Mouse (Mus musculus): Measurements from ENCODE around the gene Cela3a. TPM values are rescaled to one million over a fixed set of nuclear protein-coding genes. Genes with fewer than 3 reads are reported as not detected.
"Not testable (repeated sequence)": the region's sequence is repeated elsewhere in the genome, so short reads cannot be mapped to it uniquely, and the experiment has no call there.

Gene Cela3a
- total and polyA plus RNA-seq, 2 experiments from 2014 or later = not detected

DNA sequence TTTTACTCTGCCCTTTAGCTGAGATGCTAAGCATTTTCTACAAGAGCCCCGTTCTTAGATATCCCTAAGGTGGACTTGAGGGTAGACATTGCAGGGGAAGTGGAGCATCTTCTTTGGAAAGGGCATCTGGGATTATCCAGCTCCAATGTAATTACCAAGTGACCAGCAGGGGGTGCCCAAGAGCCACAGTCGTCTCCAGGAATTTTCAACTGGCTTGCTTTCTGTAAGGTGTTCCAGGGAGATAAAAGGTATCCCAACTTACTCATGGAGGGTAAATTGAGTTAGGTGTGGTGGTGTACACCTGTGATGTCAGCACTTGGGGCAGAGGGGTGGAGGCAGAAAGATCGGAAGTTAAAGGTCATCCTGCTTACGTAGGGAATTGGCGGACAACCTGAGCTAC, 34.0 kb upstream of the Cela3a start:
- H3K4me2 ChIP-seq (ENCODE audit: low read depth, low read length) = peak overlapping the region; percentile 27; the same call in 1 of the 2 replicates

DNA sequence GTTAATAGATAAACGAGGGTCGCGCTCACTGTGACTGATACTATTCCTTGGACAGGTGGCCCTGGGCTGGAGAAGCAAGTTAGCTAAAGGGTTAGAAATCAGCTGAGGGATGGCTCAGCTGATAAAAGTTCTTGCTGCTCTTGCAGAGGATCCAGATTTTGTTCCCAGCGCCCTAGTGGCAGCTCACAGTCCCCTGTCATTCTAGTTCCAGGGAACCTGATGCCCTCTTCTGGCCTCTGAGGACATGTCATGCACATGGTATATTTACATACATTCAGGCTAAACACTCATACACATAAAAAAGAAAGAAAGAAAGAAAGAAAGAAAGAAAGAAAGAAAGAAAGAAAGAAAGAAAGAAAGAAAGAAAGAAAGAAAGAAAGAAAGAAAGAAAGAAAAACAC, 31.7 kb upstream of the Cela3a start:
- no peaks in the 10 kb centered on the region for H3K4me1 ChIP-seq (ENCODE audit: insufficient read depth, low read length)
- DNase-seq (ENCODE audit: low spot score) (no peak), ATAC-seq (no peak)
- no peak overlapping the region for H3K4me3 ChIP-seq (ENCODE audit: low read length)
- no peak overlapping the region for H3K9ac ChIP-seq (replicated peaks; ENCODE audit: low read length)
- no peak for TF ChIP-seq CTCF (IDR thresholded peaks at IDR 0.05; ENCODE audit: low read depth)
- no peaks in the 10 kb centered on the region for H3K9me3 ChIP-seq (ENCODE audit: low read length)
- H3K4me2 ChIP-seq (ENCODE audit: low read depth, low read length) = no peak overlapping the region
- 84% methylated on average over 4 of the region's 4 CpGs for WGBS
- H3K36me3 ChIP-seq (ENCODE audit: insufficient read depth, low read length) = no peaks in the 10 kb centered on the region
- no peak overlapping the region for H3K27ac ChIP-seq
- no peaks in the 10 kb centered on the region for H3K27me3 ChIP-seq (ENCODE audit: insufficient read depth, low read length)

More for the DNA sequence above, 34.0 kb upstream of the Cela3a start:
- H3K9ac ChIP-seq (replicated peaks; ENCODE audit: low read length) = no peak overlapping the region
- H3K4me3 ChIP-seq (ENCODE audit: low read length) = no peak overlapping the region
- no peaks in the 10 kb centered on the region for H3K4me1 ChIP-seq (ENCODE audit: insufficient read depth, low read length)
- 31% methylated on average over 5 of the region's 5 CpGs for WGBS
- no peak overlapping the region for H3K27ac ChIP-seq
- ATAC-seq = no peak
- no peaks in the 10 kb centered on the region for H3K36me3 ChIP-seq (ENCODE audit: insufficient read depth, low read length)
- TF ChIP-seq CTCF (IDR thresholded peaks at IDR 0.05; ENCODE audit: low read depth) = peak; percentile 95
- H3K9me3 ChIP-seq (ENCODE audit: low read length) = no peaks in the 10 kb centered on the region
- DNase-seq (ENCODE audit: low spot score) = peak; percentile 79
- H3K27me3 ChIP-seq (ENCODE audit: insufficient read depth, low read length) = no peaks in the 10 kb centered on the region

DNA sequence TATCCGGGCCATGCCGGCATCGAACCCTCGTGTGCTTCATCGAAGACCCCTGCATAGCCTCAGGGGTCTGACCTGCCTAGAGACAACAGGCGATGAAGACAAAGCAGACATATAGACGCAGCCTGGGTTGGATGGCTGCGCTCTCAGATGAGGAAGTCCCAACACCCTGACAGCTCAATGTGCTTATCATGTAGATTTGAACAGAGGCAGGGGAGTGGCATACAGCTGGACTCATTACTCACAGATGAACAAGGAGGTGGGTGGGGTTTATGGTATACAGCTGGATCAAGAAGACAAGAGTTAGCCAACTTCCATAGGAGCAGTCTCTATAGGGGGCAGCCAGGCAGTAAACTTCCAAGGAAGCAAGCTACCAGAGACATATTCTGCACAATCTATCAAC, 29.3 kb upstream of the Cela3a start:
- H3K4me1 ChIP-seq (ENCODE audit: insufficient read depth, low read length) = no peaks in the 10 kb centered on the region
- DNase-seq (ENCODE audit: low spot score) (no peak), ATAC-seq (no peak)
- no peaks in the 10 kb centered on the region for H3K9me3 ChIP-seq (ENCODE audit: low read length)
- no peak overlapping the region for H3K9ac ChIP-seq (replicated peaks; ENCODE audit: low read length)
- no peak overlapping the region for H3K4me2 ChIP-seq (ENCODE audit: low read depth, low read length)
- no peaks in the 10 kb centered on the region for H3K27me3 ChIP-seq (ENCODE audit: insufficient read depth, low read length)
- no peak overlapping the region for H3K4me3 ChIP-seq (ENCODE audit: low read length)
- no peak overlapping the region for H3K27ac ChIP-seq
- H3K36me3 ChIP-seq (ENCODE audit: insufficient read depth, low read length) = no peaks in the 10 kb centered on the region
- 90% methylated on average over 8 of the region's 8 CpGs for WGBS
- TF ChIP-seq CTCF (IDR thresholded peaks at IDR 0.05; ENCODE audit: low read depth) = no peak

DNA sequence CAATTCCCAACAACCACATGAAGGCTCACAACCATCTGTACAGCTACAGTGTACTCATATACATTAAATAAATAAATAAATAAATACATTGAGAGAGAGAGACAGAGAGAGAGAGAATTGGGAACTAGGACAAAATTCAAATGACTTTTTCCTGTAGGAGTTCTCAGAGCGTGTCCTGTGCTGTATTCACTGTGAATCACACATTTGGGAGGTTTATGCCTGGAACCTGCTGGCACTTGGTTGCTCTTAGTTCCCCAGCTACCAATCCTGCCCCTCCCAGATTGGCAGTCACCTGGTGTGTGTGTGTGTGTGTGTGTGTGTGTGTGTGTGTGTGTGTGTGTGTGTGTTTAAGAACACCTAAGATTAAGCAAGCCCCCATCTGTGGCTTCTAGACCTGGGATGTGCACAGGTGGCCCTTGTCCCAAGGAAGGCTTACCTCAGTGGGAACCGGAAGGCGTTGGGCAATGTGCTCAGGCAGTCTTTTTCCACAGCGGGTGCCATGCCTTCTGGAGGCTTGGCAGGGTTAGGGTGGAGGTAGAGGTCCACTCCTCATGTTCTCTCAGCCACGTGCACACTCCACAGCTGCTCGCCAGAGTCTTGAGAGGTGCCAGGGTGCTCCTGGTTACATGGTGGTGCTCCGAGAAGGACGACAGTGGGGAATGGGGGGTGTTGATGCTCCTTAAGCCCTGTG, 27.5 kb upstream of the Cela3a start:
- H3K36me3 ChIP-seq (ENCODE audit: insufficient read depth, low read length) = no peaks in the 10 kb centered on the region
- no peak overlapping the region for H3K27ac ChIP-seq
- TF ChIP-seq CTCF (IDR thresholded peaks at IDR 0.05; ENCODE audit: low read depth) = no peak
- no peaks in the 10 kb centered on the region for H3K9me3 ChIP-seq (ENCODE audit: low read length)
- H3K9ac ChIP-seq (replicated peaks; ENCODE audit: low read length) = no peak overlapping the region
- no peak for DNase-seq (ENCODE audit: low spot score)
- H3K4me3 ChIP-seq (ENCODE audit: low read length) = no peak overlapping the region
- ATAC-seq = no peak
- H3K4me1 ChIP-seq (ENCODE audit: insufficient read depth, low read length) = no peaks in the 10 kb centered on the region
- H3K4me2 ChIP-seq (ENCODE audit: low read depth, low read length) = no peak overlapping the region
- 86% methylated on average over 8 of the region's 8 CpGs for WGBS
- no peaks in the 10 kb centered on the region for H3K27me3 ChIP-seq (ENCODE audit: insufficient read depth, low read length)

DNA sequence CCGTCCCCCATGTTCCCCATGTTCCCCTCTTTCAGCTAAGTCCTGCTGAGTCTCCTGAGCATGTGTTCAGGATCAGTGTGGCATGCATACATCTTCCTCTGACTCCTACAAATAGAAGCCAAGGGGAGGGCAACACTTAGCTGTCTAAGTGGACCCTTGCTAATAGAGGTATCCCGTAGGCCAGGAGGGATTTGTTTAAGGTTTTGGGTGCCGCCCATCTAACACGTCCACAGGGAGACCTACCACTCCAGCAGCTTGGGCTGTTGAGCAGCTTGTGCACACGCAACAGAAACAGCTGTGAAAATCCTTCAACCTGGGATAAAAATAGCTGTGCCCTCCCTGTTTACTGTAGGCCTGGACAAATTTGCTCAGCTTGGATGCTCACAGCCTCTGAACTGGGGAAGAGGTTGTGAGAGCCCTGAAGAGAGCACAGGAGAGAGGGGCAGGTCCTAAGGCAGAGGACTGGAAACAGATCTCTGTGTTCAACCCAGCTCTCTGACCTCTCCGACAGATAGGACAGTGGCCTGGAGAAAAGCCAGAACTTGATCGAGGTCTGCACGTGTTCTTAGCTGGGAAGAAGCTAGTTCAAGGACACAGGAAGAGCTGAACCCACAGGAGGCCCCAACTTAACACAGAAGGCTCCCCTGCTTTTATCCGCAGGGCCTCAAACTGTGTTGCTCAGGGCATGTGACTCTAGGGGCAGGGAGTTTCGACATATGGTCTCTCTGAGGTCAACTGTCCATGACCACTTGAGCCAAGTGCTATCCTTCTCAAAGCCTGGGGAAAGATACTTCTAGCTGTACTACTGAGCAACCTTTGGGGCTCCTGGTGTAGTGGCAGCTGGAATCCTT, 23.3 kb upstream of the Cela3a start:
- not testable (repeated sequence) for H3K27ac ChIP-seq; H3K4me1 ChIP-seq (ENCODE audit: insufficient read depth, low read length); ATAC-seq; H3K4me2 ChIP-seq (ENCODE audit: low read depth, low read length); H3K36me3 ChIP-seq (ENCODE audit: insufficient read depth, low read length); H3K9ac ChIP-seq (replicated peaks; ENCODE audit: low read length); H3K9me3 ChIP-seq (ENCODE audit: low read length); H3K27me3 ChIP-seq (ENCODE audit: insufficient read depth, low read length); DNase-seq (ENCODE audit: low spot score); H3K4me3 ChIP-seq (ENCODE audit: low read length)
- 78% methylated on average over 10 of the region's 10 CpGs for WGBS

DNA sequence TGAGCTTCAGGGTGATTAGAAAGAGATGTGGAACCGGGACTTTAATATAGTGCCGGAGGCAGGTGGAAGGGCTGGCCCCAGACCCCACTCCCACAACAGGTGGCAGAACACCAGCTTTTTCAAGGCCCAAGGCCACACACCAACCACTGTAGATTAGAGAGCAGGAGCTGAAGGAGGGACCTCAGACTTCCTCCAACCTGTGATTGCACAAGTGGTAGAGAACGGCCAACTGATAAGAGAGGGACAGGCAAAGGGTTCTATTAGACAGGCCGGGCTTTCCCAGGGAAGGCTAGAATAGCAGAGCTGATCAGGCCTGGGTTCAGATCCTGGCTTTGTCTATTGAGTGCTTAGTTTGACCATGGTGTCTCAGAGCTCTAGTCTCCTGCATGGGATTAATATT, 20.9 kb upstream of the Cela3a start, which contains the start of gene Cela3b:
Gene Cela3b, minus strand, starts transcription at position 39 of the 400 bp plus-strand sequence.
- no peak within 1 kb of the TSS for H3K9ac ChIP-seq (replicated peaks; ENCODE audit: low read length)
- no peak within 1 kb of the TSS for H3K4me3 ChIP-seq (ENCODE audit: low read length)
- no peak within 1 kb of the TSS for H3K27ac ChIP-seq
- DNase-seq (ENCODE audit: low spot score) (no peak), ATAC-seq (no peak)
- H3K27me3 ChIP-seq (ENCODE audit: insufficient read depth, low read length) = no peaks in the 10 kb centered on the region
- H3K9me3 ChIP-seq (ENCODE audit: low read length) = no peaks in the 10 kb centered on the region
- TF ChIP-seq CTCF (IDR thresholded peaks at IDR 0.05; ENCODE audit: low read depth) = no peak
- H3K36me3 ChIP-seq (ENCODE audit: insufficient read depth, low read length) = no peaks in the 10 kb centered on the region
- no peak within 1 kb of the TSS for H3K4me2 ChIP-seq (ENCODE audit: low read depth, low read length)
- WGBS = over 99% methylated on average over 4 of the region's 4 CpGs
- H3K4me1 ChIP-seq (ENCODE audit: insufficient read depth, low read length) = no peaks in the 10 kb centered on the region
